ENCODE assay signal across 19 mouse cellular contexts in genomic region chr10:6956357-6956756, GRCm38 (mm10).
A peak's percentile ranks its signal among the peaks of the same experiment; 100 is the strongest.
DNase-seq lines count a peak whose midpoint lies in the region; ATAC-seq and TF ChIP-seq lines count a peak whose summit lies in the region.
"Had no signal": no experiment of that assay in that cellular context is flagged by ENCODE, and none has a peak within 500 bp of the region (broad histone marks: within the 10 kb centered on the region; RNA-seq: fewer than 3 reads in every experiment).

No protein-coding gene starts in this region.

- TF ChIP-seq POLR2A in thymus, adult 2 months (IDR thresholded peaks at IDR 0.05; ENCODE audit: control insufficient read depth, extremely low read depth, insufficient read depth, low read length, poor library complexity): no peak

- 26% methylated on average over 2 of the region's 2 CpGs for WGBS in thymus, adult 2 months

- TF ChIP-seq CTCF in thymus, adult 2 months (IDR thresholded peaks at IDR 0.05; ENCODE audit: borderline replicate concordance, control insufficient read depth, extremely low read depth, insufficient read depth, low read length, poor library complexity): no peak

- peak; percentile 12 for DNase-seq in thymus, adult 2 months
- no peak for DNase-seq in thymus, postnatal 25 days
- peak; percentile 28 for DNase-seq in induced T-regulatory cell, adult 2 months (ENCODE audit: low read depth)
- DNase-seq in layer of hippocampus, adult 8-10 months (ENCODE audit: low spot score in 2 of 2): no peak
- DNase-seq in ovary, postnatal 36 days (ENCODE audit: low spot score): no peak
- DNase-seq in left cerebral cortex, postnatal 10 days (ENCODE audit: extremely low spot score in 1 of 2, low spot score in 2 of 2): no peak
- DNase-seq: adrenal gland, postnatal 10 days; cerebellum, adult 11 months; cerebellum, adult 8-10 months; cerebellum, postnatal 14 days; gastrocnemius, postnatal 10 days; heart, adult 2 months; heart, postnatal 14 days had no signal

- ATAC-seq in CD4-positive, CD25-positive, alpha-beta regulatory T cell, adult 4 months: peak; percentile 56
- ATAC-seq in monocyte, adult 5-6 weeks (replicated peaks; ENCODE audit: insufficient number of reproducible peaks, low FRiP score, low TSS enrichment, poor library complexity, severe bottlenecking): peak; percentile 70
- ATAC-seq: forebrain, embryonic 15.5 days had no signal

- intact Hi-C loops in left cerebral cortex, postnatal 10 days (cut with DNase I): no loop called here

- no peak overlapping the region for H3K27ac ChIP-seq in thymus, adult 2 months (ENCODE audit: control insufficient read depth, insufficient read depth, low read length)
- H3K27ac ChIP-seq: embryonic facial prominence, embryonic 12.5 days; forebrain, embryonic 15.5 days; heart, adult 2 months; heart, embryonic 15.5 days; hindbrain, embryonic 13.5 days had no signal

- no peaks in the 10 kb centered on the region for H3K27me3 ChIP-seq in thymus, adult 2 months (ENCODE audit: control insufficient read depth, insufficient read depth, low read length)
- H3K27me3 ChIP-seq: embryonic facial prominence, embryonic 12.5 days; forebrain, embryonic 15.5 days; heart, embryonic 15.5 days; hindbrain, embryonic 13.5 days had no signal

- H3K4me3 ChIP-seq in thymus, adult 2 months (ENCODE audit: control insufficient read depth, insufficient read depth, low read length): no peak overlapping the region
- H3K4me3 ChIP-seq: embryonic facial prominence, embryonic 12.5 days; forebrain, embryonic 15.5 days; heart, adult 2 months; heart, embryonic 15.5 days; hindbrain, embryonic 13.5 days had no signal

- peaks cover 6% of the 10 kb centered on the region; the same call in 1 of the 2 replicates for H3K36me3 ChIP-seq in thymus, adult 2 months (ENCODE audit: control insufficient read depth, insufficient read depth, low read length)
- H3K36me3 ChIP-seq: embryonic facial prominence, embryonic 12.5 days; forebrain, embryonic 15.5 days; heart, embryonic 15.5 days; hindbrain, embryonic 13.5 days had no signal

- H3K4me1 ChIP-seq in thymus, adult 2 months (replicated peaks; ENCODE audit: control insufficient read depth, insufficient read depth, low read length): peaks cover 6% of the 10 kb centered on the region
- H3K4me1 ChIP-seq: embryonic facial prominence, embryonic 12.5 days; forebrain, embryonic 15.5 days; heart, embryonic 15.5 days; hindbrain, embryonic 13.5 days had no signal

Comparison
In these comparisons a context has a peak if more than half of its experiments do, and no peak if none do; other contexts are left out.
1. DNase-seq: peak in thymus, adult 2 months (single experiment) and induced T-regulatory cell, adult 2 months (single experiment); none in thymus, postnatal 25 days (single experiment), layer of hippocampus, adult 8-10 months (0 of 2), ovary, postnatal 36 days (single experiment) and left cerebral cortex, postnatal 10 days (0 of 2).